Mouse (Mus musculus) embryonic facial prominence, embryonic 12.5 days (tissue): ENCODE results near the gene S100a2. TPM values are rescaled to one million over a fixed set of nuclear protein-coding genes. Genes with fewer than 3 reads are reported as not detected.

Source experiments
- polyA plus RNA-seq: library from polyadenylated mRNA; unstranded; fragments of >200 nt; fragmentation: Nextera tagmentation; extraction: Ambion mirVana; gene quantifications from 2 replicates; pipeline ENCODE4 v1.2.1, GENCODE M21; 2016

S100a2 gene
- polyA plus RNA-seq, 1 experiment from 2014 or later, result not detected

Other genes starting within 250 kb of the S100a2 start
- 42.8 and 44.8 TPM in 2 replicates for gene Slc27a3, start 200.3 kb upstream of the S100a2 start, polyA plus RNA-seq
- gene Ints3, start 156.6 kb upstream of the S100a2 start, polyA plus RNA-seq, result 43.6 and 45.2 TPM in 2 replicates
- gene Npr1, start 124.4 kb upstream of the S100a2 start, polyA plus RNA-seq, result 4.0 and 5.0 TPM in 2 replicates
- gene Ilf2, start 114.1 kb upstream of the S100a2 start, polyA plus RNA-seq, result 301 and 311 TPM in 2 replicates
- 74.0 and 76.3 TPM in 2 replicates for gene Snapin, start 99.2 kb upstream of the S100a2 start, polyA plus RNA-seq
- 197 and 209 TPM in 2 replicates for gene Chtop, start 80.7 kb upstream of the S100a2 start, polyA plus RNA-seq
- gene S100a1, start 75.9 kb upstream of the S100a2 start, polyA plus RNA-seq, result 10.3 and 11.2 TPM in 2 replicates
- 15.0 and 17.4 TPM in 2 replicates for gene S100a13, start 75.8 kb upstream of the S100a2 start, polyA plus RNA-seq
- 1.5 and 2.2 TPM in 2 replicates for gene S100a14, start 63.4 kb upstream of the S100a2 start, polyA plus RNA-seq
- 56.1 and 58.0 TPM in 2 replicates for gene S100a16, start 53.0 kb upstream of the S100a2 start, polyA plus RNA-seq
- not detected in 2 replicates for gene S100a3, start 29.7 kb upstream of the S100a2 start, polyA plus RNA-seq
- not detected in 2 replicates for gene Gm42674, start 11.7 kb downstream of the S100a2 start, polyA plus RNA-seq
- 4.0 and 7.2 TPM in 2 replicates for gene S100a4, start 13.5 kb downstream of the S100a2 start, polyA plus RNA-seq
- gene S100a5, start 18.3 kb downstream of the S100a2 start, polyA plus RNA-seq, result 0.85 and 0.91 TPM in 2 replicates
- gene S100a6, start 22.6 kb downstream of the S100a2 start, polyA plus RNA-seq, result 37.8 and 42.0 TPM in 2 replicates
- gene S100a7a, start 63.8 kb downstream of the S100a2 start, polyA plus RNA-seq, result 0.13 and 0.36 TPM in 2 replicates
- gene S100a8, start 78.7 kb downstream of the S100a2 start, polyA plus RNA-seq, result 16.8 and 18.3 TPM in 2 replicates
- 8.6 and 11.9 TPM in 2 replicates for gene S100a9, start 105.5 kb downstream of the S100a2 start, polyA plus RNA-seq
- gene Pglyrp4, start 136.7 kb downstream of the S100a2 start, polyA plus RNA-seq, result not detected in 2 replicates
- not detected in 2 replicates for gene Gm5849, start 187.6 kb downstream of the S100a2 start, polyA plus RNA-seq